Mouse (Mus musculus): Measurements from ENCODE around the gene Tet2.

DNA sequence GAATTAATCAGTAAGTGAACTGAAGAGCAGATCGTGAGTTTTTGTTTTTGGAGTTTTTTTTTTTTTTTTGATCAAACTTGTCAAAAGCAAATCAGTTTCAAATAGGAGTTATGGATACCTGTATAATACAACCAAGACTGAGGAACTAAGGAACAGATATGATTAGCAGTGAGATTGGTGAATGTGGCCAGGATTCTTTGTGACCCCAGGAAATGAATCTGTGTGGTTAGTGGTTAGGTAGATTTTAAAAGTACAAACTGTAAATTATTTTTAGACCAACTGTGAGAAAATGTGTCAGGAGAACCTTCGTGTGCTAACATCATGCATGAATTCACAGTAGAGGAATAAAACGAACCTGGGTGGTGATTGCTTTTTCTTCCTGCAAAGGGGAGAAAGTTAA, 66.0 kb downstream of the Tet2 start:
- no peak for TF ChIP-seq CTCF (IDR thresholded peaks at IDR 0.05; ENCODE audit: insufficient read depth, low read length)
- TF ChIP-seq POLR2A (IDR thresholded peaks at IDR 0.05; ENCODE audit: borderline replicate concordance, extremely low read depth, low read depth, low read length) = no peak

Measured in lung, adult 2 months (tissue).